In the genomic region with DNA sequence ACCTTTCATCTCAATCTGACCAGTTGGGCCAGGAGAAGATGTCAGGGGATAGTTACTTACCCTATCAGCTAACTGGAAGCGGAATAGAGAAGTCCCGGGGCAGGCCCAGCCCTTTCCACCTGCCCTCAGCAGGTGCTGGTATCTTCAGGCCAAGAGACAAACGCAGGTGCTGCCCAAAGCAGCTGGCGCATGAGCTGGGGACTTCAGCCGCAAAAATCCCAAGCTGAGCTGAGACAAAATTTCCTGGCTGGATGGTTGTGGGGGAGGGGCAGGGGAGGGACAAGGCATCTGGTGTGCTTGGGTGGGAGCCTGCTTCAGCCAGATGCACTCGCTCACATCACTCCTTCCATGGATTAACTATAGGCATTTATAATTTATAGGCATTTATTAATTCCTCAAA, we compare ENCODE assay signal across 15 mouse cellular contexts.
DNase-seq lines count a peak whose midpoint lies in the region; ATAC-seq lines count a peak whose summit lies in the region.
"Had no signal": no experiment of that assay in that cellular context is flagged by ENCODE, and none has a peak within 500 bp of the region (broad histone marks: within the 10 kb centered on the region; RNA-seq: fewer than 3 reads in every experiment).

No protein-coding gene starts in this region.

- H3K27ac ChIP-seq in hindbrain, embryonic 14.5 days, result no peak overlapping the region
- H3K27ac ChIP-seq in hindbrain, embryonic 12.5 days, result no peak overlapping the region
- H3K27ac ChIP-seq in neural tube, embryonic 11.5 days (ENCODE audit: low read depth, low read length), result no peak overlapping the region
- H3K27ac ChIP-seq: hindbrain, embryonic 15.5 days; limb, embryonic 15.5 days; midbrain, embryonic 12.5 days; stomach, postnatal 0 days had no signal

- no peaks in the 10 kb centered on the region for H3K36me3 ChIP-seq in hindbrain, embryonic 14.5 days (replicated peaks; ENCODE audit: control insufficient read depth, insufficient read depth)
- H3K36me3 ChIP-seq in hindbrain, embryonic 12.5 days, result no peaks in the 10 kb centered on the region
- no peaks in the 10 kb centered on the region for H3K36me3 ChIP-seq in neural tube, embryonic 11.5 days (ENCODE audit: control insufficient read depth, insufficient read depth, low read length)
- H3K36me3 ChIP-seq: heart, embryonic 12.5 days; hindbrain, embryonic 15.5 days; limb, embryonic 15.5 days; midbrain, embryonic 12.5 days had no signal

- ATAC-seq in hindbrain, embryonic 14.5 days (ENCODE audit: low FRiP score), result no peak
- ATAC-seq in hindbrain, embryonic 12.5 days (ENCODE audit: low FRiP score), result no peak
- ATAC-seq in neural tube, embryonic 11.5 days (ENCODE audit: insufficient read depth, low FRiP score, low TSS enrichment), result no peak
- ATAC-seq: lung, postnatal 0 days had no signal

- H3K27me3 ChIP-seq in hindbrain, embryonic 14.5 days (ENCODE audit: control insufficient read depth, insufficient read depth, low read length), result peaks cover 3% of the 10 kb centered on the region
- H3K27me3 ChIP-seq in hindbrain, embryonic 12.5 days, result peaks cover 16% of the 10 kb centered on the region
- H3K27me3 ChIP-seq in neural tube, embryonic 11.5 days (ENCODE audit: control insufficient read depth, insufficient read depth, low read length), result no peaks in the 10 kb centered on the region

- H3K9me3 ChIP-seq in hindbrain, embryonic 14.5 days (ENCODE audit: control insufficient read depth, low read length), result no peaks in the 10 kb centered on the region
- H3K9me3 ChIP-seq in hindbrain, embryonic 12.5 days (replicated peaks), result no peaks in the 10 kb centered on the region
- H3K9me3 ChIP-seq in neural tube, embryonic 11.5 days (ENCODE audit: control insufficient read depth, low read length), result no peaks in the 10 kb centered on the region
- H3K9me3 ChIP-seq: heart, embryonic 12.5 days; hindbrain, embryonic 15.5 days; limb, embryonic 15.5 days; midbrain, embryonic 12.5 days had no signal

- 50% methylated on average over 6 of the region's 6 CpGs for WGBS in hindbrain, embryonic 14.5 days
- 57% methylated on average over 6 of the region's 6 CpGs for WGBS in hindbrain, embryonic 12.5 days
- 56% methylated on average over 6 of the region's 6 CpGs for WGBS in neural tube, embryonic 11.5 days

- H3K9ac ChIP-seq in hindbrain, embryonic 14.5 days, result no peak overlapping the region
- no peak overlapping the region for H3K9ac ChIP-seq in hindbrain, embryonic 12.5 days
- H3K9ac ChIP-seq in neural tube, embryonic 11.5 days (ENCODE audit: low read length), result no peak overlapping the region
- H3K9ac ChIP-seq: heart, embryonic 12.5 days; hindbrain, embryonic 15.5 days; limb, embryonic 15.5 days; midbrain, embryonic 12.5 days had no signal

- 0 out of 2 replicates have a peak, but pooled peaks cover 5% of the 10 kb centered on the region for H3K4me1 ChIP-seq in hindbrain, embryonic 14.5 days (replicated peaks; ENCODE audit: control insufficient read depth, insufficient read depth, low read length)
- peaks cover 11% of the 10 kb centered on the region for H3K4me1 ChIP-seq in hindbrain, embryonic 12.5 days
- no peaks in the 10 kb centered on the region for H3K4me1 ChIP-seq in neural tube, embryonic 11.5 days (ENCODE audit: control insufficient read depth, insufficient read depth, low read length)

- no peak overlapping the region for H3K4me3 ChIP-seq in hindbrain, embryonic 14.5 days (replicated peaks; ENCODE audit: low read length)
- H3K4me3 ChIP-seq in hindbrain, embryonic 12.5 days, result no peak overlapping the region
- no peak overlapping the region for H3K4me3 ChIP-seq in neural tube, embryonic 11.5 days (ENCODE audit: low read depth, low read length)
- H3K4me3 ChIP-seq: heart, embryonic 12.5 days; hindbrain, embryonic 15.5 days; limb, embryonic 15.5 days; midbrain, embryonic 12.5 days had no signal

- no peak overlapping the region for H3K4me2 ChIP-seq in hindbrain, embryonic 14.5 days (replicated peaks)
- no peak overlapping the region for H3K4me2 ChIP-seq in hindbrain, embryonic 12.5 days (replicated peaks)
- H3K4me2 ChIP-seq in neural tube, embryonic 11.5 days (ENCODE audit: low read depth), result no peak overlapping the region
- H3K4me2 ChIP-seq: heart, embryonic 12.5 days; hindbrain, embryonic 15.5 days; limb, embryonic 15.5 days; midbrain, embryonic 12.5 days had no signal

- DNase-seq in adrenal gland, postnatal 10 days, result peak; percentile 5
- no peak for DNase-seq in adrenal gland, adult 8-10 months
- peak; percentile 30 for DNase-seq in hindbrain, embryonic 14.5 days (ENCODE audit: low spot score)
- peak; percentile 38 for DNase-seq in neural tube, embryonic 11.5 days (ENCODE audit: low spot score)
- no peak for DNase-seq in neural tube, embryonic 10.5 days (ENCODE audit: extremely low spot score, low spot score)
- DNase-seq in retina, postnatal 1 day, result peak; percentile 76
- no peak for DNase-seq in adrenal gland, postnatal 36 days
- DNase-seq: adrenal gland, postnatal 14 days had no signal

Comparison
In these comparisons a context has a peak if more than half of its experiments do, and no peak if none do; other contexts are left out.
1. DNase-seq: peak in adrenal gland, postnatal 10 days (single experiment), hindbrain, embryonic 14.5 days (single experiment), neural tube, embryonic 11.5 days (single experiment) and retina, postnatal 1 day (single experiment); none in adrenal gland, adult 8-10 months (single experiment), neural tube, embryonic 10.5 days (single experiment) and adrenal gland, postnatal 36 days (0 of 2).